Mouse (Mus musculus): Measurements from ENCODE around the gene Chchd1.
A peak's percentile ranks its signal among the peaks of the same experiment; 100 is the strongest.

The Chchd1 gene

GRCm38 (mm10) chr14:20702741-20703381 is at the start of gene Chchd1:
Gene Chchd1, plus strand, starts transcription at chr14:20703006.
- peak; percentile 87 for DNase-seq (ENCODE audit: low read depth)

DNA sequence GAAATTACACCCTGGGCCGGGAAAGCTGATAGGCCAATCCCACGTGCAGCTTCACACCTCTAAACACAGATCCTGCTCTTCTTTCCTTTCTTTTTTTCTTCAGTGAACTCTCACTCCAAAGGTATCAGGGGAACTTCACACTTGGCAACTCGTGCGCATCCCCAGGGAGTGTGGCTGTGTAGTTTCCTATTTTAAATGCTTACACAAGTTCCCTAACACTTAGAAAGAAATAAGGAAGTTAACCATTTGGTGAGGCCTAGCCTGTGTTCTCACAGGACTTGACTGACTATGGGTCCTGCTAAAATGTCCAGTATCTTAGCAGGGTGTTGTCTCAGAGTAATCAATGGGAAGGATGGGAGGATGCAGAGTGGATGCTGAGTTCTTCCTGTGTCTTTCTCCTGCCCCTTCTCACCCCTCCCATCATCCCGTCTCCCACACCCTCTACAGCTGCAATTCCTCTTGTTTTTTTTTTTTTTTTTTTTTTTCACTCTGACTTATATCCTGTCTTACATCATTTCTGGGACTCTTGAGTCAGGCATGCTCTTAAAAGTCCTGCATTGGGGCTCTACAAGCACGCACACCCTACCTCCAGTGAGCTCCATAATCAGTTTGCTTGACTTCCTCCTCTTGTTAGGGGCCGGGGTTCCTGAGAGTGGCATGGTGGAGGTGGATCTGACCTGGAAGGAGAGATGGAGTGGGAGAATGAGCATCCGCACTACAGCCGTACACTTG is 48.0 kb upstream of the Chchd1 start:
- DNase-seq (ENCODE audit: low read depth), result peak; percentile 56

GRCm38 (mm10) chr14:20655731-20656130 is 47.1 kb upstream of the Chchd1 start:
- DNase-seq (ENCODE audit: low read depth), result no peak

DNA sequence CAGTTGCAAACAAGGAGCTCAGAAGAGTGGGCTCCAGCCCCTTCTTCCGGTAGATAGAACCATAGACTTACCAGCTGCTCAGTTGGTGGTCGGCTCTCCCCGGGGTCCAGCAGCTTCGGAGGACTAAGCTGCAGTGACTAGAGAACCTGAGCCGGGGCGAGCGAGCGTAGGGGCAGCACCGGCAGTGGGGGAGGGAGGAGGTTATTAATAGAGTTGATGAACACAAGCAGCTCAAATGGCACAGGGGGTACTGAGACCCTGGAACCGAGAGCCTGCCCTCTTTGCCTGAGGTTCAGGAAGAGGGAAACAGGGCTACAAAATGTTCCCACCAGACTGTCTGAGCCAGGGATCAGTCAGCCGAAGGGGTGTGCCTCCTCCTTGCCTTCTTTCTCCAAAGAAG is 46.4 kb upstream of the Chchd1 start, which contains the start of gene Myoz1:
Gene Myoz1, minus strand, starts transcription at position 180 of the 400 bp plus-strand sequence.
- no peak for DNase-seq (ENCODE audit: low read depth)

DNA sequence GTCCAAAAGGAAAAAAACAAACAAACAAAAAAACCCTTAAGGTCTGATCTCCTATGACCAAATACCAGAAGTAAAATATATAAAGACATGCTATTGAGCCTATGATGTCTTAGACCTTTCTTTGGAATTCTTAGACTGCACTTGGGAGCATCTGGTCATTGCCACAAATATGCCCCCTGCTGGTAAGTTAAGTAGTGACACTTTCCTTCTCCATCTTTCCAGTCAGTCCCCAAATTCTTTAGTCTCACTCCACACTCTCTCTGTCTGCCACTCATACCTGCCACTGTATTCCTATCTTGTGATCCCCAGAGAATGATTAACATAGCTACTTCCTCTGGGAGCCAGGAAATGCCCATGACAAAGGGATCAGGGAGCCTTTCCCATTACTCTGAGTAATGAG is 44.5 kb upstream of the Chchd1 start:
- DNase-seq (ENCODE audit: low read depth), result peak; percentile 69

DNA sequence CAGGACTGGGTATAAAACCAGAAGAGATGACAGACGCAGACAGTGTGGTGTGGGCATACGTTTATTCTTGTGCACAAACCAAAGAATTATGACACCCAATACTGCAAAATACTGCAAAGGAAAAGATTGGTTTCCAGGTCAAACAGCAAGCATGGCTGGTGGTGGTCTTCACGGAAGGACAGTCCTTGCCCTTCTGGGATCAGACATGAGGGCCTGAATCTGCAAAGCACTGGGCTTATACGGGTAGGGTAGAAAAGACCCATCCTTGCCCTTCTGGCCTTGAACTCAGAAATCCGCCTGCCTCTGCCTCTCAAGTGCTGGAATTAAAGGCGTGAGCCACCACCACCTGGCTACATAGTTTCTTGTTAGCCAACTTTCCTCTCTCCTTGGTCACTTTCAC is 43.9 kb upstream of the Chchd1 start:
- DNase-seq (ENCODE audit: low read depth), result no peak

DNA sequence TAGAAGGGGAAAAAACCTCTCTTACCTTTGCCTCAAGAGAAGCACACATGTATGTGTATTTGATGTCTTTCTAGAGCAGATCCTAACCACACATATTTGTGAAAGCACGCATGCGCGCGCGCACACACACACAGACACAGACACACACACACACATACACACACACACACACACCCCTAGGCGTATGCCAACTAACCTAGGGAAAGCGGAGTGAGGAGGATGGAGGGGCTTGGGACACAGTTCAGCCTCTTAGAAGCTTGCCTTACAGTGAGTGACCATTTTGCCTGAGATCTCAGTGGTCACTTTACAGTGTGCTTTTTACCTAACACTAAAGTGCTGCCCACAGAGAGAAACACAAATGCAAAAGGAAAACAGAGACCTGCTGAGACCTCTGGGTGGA is 43.1 kb upstream of the Chchd1 start:
- DNase-seq (ENCODE audit: low read depth), result no peak

- peak; percentile 96 for DNase-seq (ENCODE audit: low read depth)
Measured at GRCm38 (mm10) chr14:20660827-20661660, 41.8 kb upstream of the Chchd1 start.

GRCm38 (mm10) chr14:20661661-20662331 is 41.0 kb upstream of the Chchd1 start:
- no peak for DNase-seq (ENCODE audit: low read depth)

DNA sequence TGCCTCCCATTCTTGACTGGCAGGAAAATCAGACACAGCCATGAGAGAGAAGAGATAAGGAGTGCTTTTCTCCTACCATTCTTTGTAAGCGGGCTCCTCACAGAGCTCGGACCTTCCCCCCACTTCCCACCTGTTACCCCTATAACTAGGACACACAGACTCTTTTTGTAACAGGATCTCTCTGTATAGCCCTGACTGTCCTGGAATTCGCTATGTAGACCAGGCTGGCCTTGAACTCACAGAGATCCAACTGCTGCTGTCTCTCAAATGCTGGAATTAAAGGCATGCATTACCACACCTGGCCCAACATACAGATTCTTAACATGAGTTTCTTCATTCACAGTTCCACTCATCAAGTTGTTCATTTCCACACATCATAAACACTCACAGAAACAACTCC is 40.1 kb upstream of the Chchd1 start:
- DNase-seq (ENCODE audit: low read depth), result no peak

DNA sequence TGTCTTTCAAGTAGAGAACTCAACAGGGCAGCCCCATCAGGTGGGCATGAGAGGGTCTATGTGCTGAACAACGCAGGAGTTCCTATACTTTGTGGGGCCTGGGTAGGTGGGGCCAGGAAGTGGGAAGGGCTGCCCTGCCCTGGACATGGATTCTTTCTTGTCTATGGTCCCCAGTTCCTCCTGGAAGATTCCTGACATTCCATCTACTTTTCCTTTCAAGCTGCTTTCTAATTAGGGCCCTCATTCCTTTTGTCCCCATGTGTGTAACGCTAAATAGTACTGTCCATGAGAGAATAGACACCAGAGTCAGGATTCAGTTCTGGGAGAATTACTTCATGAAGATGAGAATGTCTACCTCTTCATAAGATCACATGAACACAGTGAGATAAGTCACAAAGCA is 39.2 kb upstream of the Chchd1 start:
- no peak for DNase-seq (ENCODE audit: low read depth)

DNA sequence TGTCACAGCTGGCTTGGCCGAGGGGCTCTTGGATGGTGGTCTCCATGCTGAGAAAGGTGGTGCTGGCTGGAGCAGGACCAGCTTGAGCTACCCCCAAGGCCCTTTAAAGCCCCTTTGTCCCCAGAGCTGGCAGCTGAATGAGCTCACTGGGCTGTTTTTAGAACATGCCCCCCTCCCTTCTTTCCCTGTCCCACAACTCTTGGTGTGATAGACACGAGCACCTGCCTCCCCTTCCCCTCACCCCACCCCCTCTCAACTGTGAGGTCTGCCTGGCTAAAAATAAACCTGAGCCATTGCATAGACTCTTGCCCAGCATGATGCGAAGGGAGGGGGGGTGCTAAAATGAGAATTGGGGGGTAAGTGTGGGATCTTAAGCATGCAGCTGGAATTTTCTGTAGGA is 38.4 kb upstream of the Chchd1 start:
- no peak for DNase-seq (ENCODE audit: low read depth)

DNA sequence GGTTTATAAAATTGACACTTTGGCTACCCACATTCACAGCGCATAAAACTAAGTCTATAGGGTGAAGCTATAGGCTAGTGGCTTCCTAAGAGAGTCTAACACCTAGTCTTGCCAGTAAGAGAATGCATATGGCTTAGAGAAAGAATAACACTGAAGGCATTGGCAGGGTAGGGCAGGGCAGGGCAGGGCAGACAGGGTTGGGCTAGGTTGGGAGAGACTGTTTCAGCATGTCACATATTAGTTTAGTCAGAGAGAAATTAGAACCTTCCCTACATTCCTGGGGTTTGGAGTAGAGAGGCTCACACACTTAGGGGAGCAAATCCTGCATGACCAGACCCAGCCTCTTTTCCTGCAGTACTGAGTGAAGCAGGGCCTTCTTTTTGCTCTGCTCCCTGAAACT is 35.3 kb upstream of the Chchd1 start:
- no peak for DNase-seq (ENCODE audit: low read depth)

- DNase-seq (ENCODE audit: low read depth), result no peak
Measured at GRCm38 (mm10) chr14:20668154-20668810, 34.5 kb upstream of the Chchd1 start, which contains the start of gene Synpo2l. Gene Synpo2l, minus strand, starts transcription at chr14:20668354.

- peak; percentile 81 for DNase-seq (ENCODE audit: low read depth)
Measured at GRCm38 (mm10) chr14:20672990-20673389, 29.8 kb upstream of the Chchd1 start.

GRCm38 (mm10) chr14:20673735-20674063 is 29.1 kb upstream of the Chchd1 start:
- DNase-seq (ENCODE audit: low read depth), result no peak

GRCm38 (mm10) chr14:20674064-20674833 is 28.6 kb upstream of the Chchd1 start, which contains the start of gene Sec24c:
Gene Sec24c, plus strand, starts transcription at chr14:20674308.
- DNase-seq (ENCODE audit: low read depth), result peak; percentile 99

GRCm38 (mm10) chr14:20677906-20678305 is 24.9 kb upstream of the Chchd1 start:
- DNase-seq (ENCODE audit: low read depth), result no peak

- no peak for DNase-seq (ENCODE audit: low read depth)
Measured at GRCm38 (mm10) chr14:20681742-20682141, 21.1 kb upstream of the Chchd1 start.

GRCm38 (mm10) chr14:20682498-20682897 is 20.3 kb upstream of the Chchd1 start:
- peak; percentile 82 for DNase-seq (ENCODE audit: low read depth)

DNA sequence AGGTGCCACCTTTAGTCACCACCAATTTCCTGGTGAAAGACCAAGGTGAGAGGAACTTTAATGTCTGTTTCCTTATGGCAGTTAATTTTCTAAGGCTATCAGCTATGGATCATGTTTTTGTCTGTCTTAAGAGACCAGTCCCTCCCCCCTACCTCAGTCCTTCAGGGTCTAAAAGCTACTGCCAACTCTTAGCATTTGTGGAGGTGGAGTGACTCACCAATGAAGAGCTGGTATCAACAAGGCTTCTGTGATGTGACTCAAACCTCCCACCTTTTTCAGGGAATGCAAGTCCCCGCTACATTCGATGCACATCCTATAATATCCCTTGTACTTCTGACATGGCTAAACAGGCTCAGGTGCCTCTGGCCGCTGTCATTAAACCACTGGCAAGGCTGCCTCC is 16.2 kb upstream of the Chchd1 start:
- DNase-seq (ENCODE audit: low read depth), result no peak

Data from 416B (cell line).